Mouse (Mus musculus) spleen, postnatal 10 days (tissue): ENCODE measurements around the gene Tsks.

Experiments
- DNase-seq, 2 experiments: peaks; one replicate each; pipeline ENCODE4 v3.0.0; 2021 to 2022; ENCODE audit warnings: low spot score in 2 of 2

Tsks gene

GRCm38 (mm10) chr7:44949922-44950321 lies 6.9 kb downstream of the Tsks start:
- DNase-seq: no peak

- peak in 1 of 2 experiments; percentile 57 for DNase-seq
These were observed 9.0 kb downstream of the Tsks start for GRCm38 (mm10) chr7:44951960-44952359.

- DNase-seq: peak; percentile 51 to 82
These were observed 9.8 kb downstream of the Tsks start for GRCm38 (mm10) chr7:44952611-44953306.

GRCm38 (mm10) chr7:44953561-44953960 lies 10.6 kb downstream of the Tsks start:
- no peak for DNase-seq

GRCm38 (mm10) chr7:44954091-44954885 lies 11.3 kb downstream of the Tsks start:
- DNase-seq: no peak

- no peak for DNase-seq
These were observed 12.6 kb downstream of the Tsks start for GRCm38 (mm10) chr7:44955628-44956027.

GRCm38 (mm10) chr7:44956266-44956665 lies 13.3 kb downstream of the Tsks start:
- DNase-seq: no peak

GRCm38 (mm10) chr7:44957183-44957835 lies 14.3 kb downstream of the Tsks start:
- no peak for DNase-seq

- DNase-seq: peak in 1 of 2 experiments; percentile 53
These were observed 15.2 kb downstream of the Tsks start for GRCm38 (mm10) chr7:44958208-44958607.

- DNase-seq: no peak
These were observed 16.3 kb downstream of the Tsks start for GRCm38 (mm10) chr7:44959281-44959680.

GRCm38 (mm10) chr7:44959874-44960511 lies 17.0 kb downstream of the Tsks start:
- DNase-seq: peak in 1 of 2 experiments; percentile 67

GRCm38 (mm10) chr7:44960512-44960910 lies 17.5 kb downstream of the Tsks start:
- no peak for DNase-seq

- DNase-seq: no peak
These were observed 19.3 kb downstream of the Tsks start for GRCm38 (mm10) chr7:44962337-44962736.

GRCm38 (mm10) chr7:44962831-44963230 lies 19.8 kb downstream of the Tsks start:
- no peak for DNase-seq

- DNase-seq: no peak
These were observed 22.0 kb downstream of the Tsks start for GRCm38 (mm10) chr7:44964990-44965389.

- peak in 1 of 2 experiments; percentile 38 for DNase-seq
These were observed 23.0 kb downstream of the Tsks start for GRCm38 (mm10) chr7:44965975-44966374.

- peak in 1 of 2 experiments; percentile 12 for DNase-seq
These were observed 23.6 kb downstream of the Tsks start for GRCm38 (mm10) chr7:44966638-44967037.

GRCm38 (mm10) chr7:44970231-44970691 lies 27.3 kb downstream of the Tsks start:
- peak; percentile 32 to 68 for DNase-seq

GRCm38 (mm10) chr7:44971142-44971541 lies 28.1 kb downstream of the Tsks start:
- no peak for DNase-seq

GRCm38 (mm10) chr7:44973415-44974130 lies 30.6 kb downstream of the Tsks start:
- no peak for DNase-seq
